Mouse (Mus musculus) adrenal gland, adult 18-20 months (tissue): ENCODE data around the gene Ube2q1. TPM values are rescaled to one million over a fixed set of nuclear protein-coding genes. Genes with fewer than 3 reads are reported as not detected.
A peak's percentile ranks its signal among the peaks of the same experiment; 100 is the strongest.

Source experiments
- DNase-seq, 2 experiments: peaks; one replicate each; pipeline ENCODE4 v3.0.0; 2021 to 2022; ENCODE audit warnings: low spot score in 2 of 2
- total RNA-seq, 2 experiments: library from RNA; stranded (reverse); gene quantifications; 1 replicate in 1 of 2; 2 replicates in 1 of 2; pipeline ENCODE4 v1.2.3; 2021

Ube2q1 gene
- total RNA-seq, 2 experiments from 2014 or later: 54.5 to 65.8 TPM

DNA sequence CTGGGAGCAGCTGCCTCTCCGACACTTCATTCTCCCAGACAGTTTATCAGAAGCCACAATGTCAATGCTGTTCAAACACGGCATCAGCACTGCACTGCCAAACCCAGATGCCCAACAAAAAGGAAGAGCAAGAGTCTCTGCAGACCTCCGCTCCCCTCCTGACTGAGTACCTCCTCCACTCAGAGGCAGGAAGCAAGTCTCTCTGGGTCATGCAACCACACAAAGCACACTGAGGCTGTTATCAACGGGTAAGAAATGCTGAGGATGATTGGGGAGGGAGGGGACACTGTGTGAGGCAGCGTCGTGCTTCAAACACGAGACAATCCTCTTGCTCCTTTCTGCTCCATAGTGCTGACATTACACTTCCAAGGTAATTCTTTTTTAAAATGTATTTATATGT, 46.5 kb downstream of the Ube2q1 start:
- DNase-seq: no peak

DNA sequence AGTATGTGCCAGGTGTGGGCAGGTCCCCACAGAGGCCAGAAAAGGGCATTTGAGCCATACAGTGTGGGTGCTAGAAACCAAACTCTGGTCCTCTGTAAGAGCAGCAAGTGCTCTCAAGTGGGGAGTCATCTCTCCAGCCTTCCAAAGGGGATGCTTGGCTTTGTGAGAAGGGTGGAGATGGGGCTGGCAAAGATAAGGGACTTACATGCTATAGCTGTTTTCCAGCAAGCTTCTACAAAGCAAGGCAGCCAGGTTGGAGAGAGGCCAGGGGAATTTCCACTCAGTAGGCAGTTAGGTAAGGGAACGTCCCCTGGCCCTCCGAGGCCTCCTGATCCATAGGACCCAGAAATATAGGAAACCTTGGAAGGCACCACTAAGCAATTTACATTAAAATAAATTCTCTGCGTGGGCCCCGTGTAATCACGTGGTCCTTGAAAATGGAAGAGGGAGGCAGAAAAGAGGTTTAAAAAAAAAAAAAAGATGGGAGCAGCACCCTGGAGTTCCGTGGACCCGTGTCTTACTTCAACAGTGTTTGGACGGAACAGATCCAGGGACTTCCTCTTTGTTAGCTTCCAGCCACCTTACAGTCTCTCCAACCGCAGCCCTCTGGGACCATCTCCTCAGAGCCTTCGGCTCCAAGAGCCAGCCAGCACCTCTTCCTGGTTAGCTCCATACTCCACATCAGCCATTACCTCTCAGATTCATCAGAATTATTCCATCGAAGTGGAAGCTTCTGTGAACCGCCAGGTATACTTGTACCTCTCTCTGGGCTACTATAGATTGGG, 47.1 kb downstream of the Ube2q1 start:
- no peak for DNase-seq

DNA sequence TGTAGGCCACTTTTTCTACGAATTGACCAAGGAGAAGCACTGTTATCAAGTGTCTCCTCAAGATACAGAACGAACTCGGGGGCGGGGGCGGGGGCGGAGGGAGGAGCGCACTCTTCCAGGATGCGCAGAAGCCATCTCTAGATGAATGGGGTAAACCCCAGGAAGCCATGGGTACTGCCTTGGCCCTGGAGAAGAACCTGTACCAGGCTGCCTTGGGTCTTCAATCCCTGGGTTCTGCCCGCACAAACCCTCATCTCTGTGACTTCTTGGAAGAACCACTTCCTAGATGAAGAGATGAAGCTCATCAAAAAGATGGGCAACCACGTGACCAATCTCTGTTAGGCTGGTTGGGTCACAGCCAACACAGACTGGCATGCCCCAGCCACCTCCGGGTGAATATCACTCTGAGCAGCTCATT, 47.7 kb downstream of the Ube2q1 start:
- no peak for DNase-seq

DNA sequence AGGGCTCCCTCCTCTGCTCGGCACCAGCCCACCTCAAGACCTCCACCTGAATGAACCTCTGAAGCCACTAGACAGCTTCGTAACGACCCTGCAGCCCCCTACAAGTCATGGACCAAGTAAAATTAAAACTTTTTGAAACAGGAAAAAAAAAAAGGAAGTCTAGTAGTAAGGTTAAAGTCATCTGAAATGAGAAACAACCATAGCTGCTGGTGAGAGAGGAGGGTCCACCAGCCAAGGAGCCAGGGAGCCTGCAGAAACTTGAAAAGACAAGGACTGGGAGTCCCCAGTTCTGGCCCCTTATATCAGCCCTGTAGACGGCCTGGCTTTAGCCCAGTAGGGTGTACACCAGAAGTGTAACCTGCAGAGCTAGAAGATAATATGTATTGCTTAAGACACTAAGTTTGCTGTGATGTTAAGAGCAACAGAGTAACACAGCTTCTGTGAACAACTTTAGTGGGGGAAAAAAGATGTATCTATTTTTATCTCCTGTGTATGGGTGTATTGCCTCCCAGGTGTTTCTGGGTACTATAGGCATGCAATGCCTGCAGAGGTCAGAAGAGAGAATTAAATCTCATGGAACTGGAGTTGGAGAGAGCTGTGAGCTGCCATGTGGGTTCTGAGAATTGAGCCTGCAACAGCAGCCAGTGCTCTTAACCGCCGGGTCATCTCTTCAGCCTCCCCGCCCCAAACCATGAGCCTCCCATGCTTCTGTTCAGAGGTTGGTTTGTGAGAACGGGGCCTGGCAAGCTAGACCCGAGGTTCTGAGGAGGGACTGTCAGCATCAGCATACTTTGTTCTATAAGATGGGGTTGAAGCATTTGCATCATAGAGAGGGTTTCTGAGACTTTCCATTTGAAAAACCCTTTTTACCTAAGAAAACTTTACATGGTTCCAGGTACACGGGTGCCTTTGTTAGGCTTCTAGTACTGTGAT, 48.4 kb downstream of the Ube2q1 start:
- no peak for DNase-seq

DNA sequence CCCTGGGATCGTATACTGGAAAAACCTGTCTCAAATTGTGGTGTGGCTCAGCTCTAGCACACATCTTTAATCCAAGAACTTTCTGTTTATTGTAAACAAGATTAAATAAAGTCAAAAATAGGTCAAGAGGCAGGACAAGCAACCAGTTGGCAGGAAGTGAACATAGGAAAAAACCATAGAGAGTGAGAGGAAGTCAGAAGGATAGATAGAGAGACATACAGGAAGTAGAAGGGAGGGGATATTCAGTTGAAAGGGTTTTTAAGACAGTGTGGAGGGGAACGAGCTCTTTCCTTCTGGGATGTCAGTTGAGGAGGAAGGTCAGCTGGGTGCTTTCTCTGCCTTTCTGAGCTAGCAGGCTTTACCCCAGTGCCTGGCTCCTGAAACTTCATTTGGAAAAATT, 50.2 kb downstream of the Ube2q1 start:
- no peak for DNase-seq

DNA sequence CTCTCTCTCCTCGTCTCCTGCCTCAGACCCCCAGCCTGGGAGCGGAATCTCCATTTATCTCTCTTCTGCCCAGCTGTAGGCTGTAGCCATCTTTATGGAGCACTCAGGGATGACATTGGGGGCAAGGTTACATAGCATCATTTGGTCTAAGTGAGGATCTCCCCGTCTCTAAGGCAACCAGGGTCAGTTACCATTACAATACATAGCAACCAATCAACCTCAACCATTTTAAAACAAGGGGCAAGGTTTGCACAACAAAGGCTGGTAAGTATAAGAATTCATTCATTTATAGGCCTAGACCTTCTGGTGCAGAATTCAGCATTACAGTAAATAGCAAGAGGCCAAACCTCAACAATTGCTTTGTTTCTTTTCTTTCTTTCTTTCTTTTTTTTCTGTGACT, 52.9 kb downstream of the Ube2q1 start:
- no peak for DNase-seq

DNA sequence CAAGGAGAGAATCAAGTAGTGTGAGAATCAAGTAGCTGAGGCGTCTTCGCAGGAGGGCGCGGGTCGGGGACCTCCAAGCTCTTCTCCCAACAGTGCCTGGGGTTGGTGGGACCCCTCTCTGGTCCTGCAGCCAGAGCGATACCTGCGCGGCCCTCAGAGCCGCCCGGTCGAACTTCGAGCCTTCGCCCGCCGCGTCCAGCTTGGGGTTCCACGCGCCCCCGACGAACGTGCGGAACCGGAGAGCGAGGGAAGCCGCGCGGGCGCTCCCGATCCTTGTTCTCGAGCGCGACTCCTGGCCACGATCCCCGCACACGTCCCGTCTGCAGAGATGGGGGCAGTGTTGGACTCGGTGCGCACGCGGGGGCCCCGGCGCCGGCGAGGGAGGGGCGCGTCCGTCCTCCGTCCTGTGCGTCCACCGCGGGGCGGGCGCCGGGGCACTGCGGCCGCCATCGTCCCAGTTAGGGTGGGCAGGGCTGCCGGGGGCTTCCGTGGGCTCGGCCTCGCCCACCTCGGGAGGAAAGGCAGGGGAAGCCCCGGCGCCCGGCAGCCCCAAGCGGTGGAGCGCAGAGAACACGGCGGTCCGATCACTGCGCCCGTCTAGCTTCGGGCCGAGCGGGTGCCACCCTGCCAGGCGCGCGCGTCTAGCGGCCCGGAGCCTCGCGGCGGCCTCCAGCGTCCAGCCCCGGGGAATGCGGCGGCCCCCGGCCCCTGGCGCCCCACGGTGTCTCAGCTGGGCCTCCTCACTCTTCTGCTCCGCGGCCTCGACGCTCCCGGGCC, 57.6 kb downstream of the Ube2q1 start, which contains the start of gene She:
Gene She, plus strand, starts transcription at position 556 of the 777 bp plus-strand sequence.
- peak in 1 of 2 experiments; percentile 41 for DNase-seq

Other genes with a start within 250 kb of the Ube2q1 start
- gene Adar, start 58.6 kb upstream of the Ube2q1 start, total RNA-seq: 10 to 100 TPM; 28.6 to 29.7 TPM
- gene Chrnb2, start 9.0 kb upstream of the Ube2q1 start, total RNA-seq: 1 to 10 TPM; 4.4 to 4.7 TPM
- 1 to 10 TPM; 7.1 to 7.3 TPM for gene She, start 57.8 kb downstream of the Ube2q1 start, total RNA-seq
- gene Il6ra, start 139.6 kb downstream of the Ube2q1 start, total RNA-seq: 10 to 100 TPM in 1 of 2 experiments, 1 to 10 TPM in 1; 7.8 to 13.9 TPM
- gene Atp8b2, start 189.9 kb downstream of the Ube2q1 start, total RNA-seq: 10 to 100 TPM; 26.5 to 39.9 TPM
- gene Hax1, start 225.2 kb downstream of the Ube2q1 start, total RNA-seq: 100 to 1,000 TPM; 150 to 153 TPM